Comparison of ENCODE assay signal across 14 mouse cellular contexts in the genomic region with DNA sequence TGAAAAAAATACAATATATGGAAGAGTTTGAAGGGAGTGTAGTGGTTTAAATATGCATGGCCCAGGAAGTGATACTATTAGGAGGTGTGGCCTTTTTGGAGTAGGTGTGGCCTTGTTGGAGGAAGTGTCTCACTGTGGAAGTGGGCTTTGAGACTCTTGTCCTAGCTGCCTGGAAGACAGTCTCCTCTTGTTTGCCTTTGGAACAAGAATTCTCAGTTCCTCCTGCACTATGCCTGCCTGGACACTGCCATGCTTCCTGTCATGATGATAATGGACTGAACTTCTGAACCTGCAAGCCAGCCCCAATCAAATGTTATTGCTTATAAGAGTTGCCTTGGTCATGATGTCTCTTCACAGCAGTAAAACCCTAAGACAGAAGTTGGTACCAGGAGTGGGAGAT.
"Had no signal": no experiment of that assay in that cellular context is flagged by ENCODE, and none has a peak within 500 bp of the region (broad histone marks: within the 10 kb centered on the region; RNA-seq: fewer than 3 reads in every experiment).

No protein-coding gene starts in this region.

- DNase-seq: lung, adult 18-20 months; lung, embryonic 14.5 days; lung, postnatal 10 days; lung, postnatal 4 days; midbrain, embryonic 14.5 days; retina, postnatal 1 day; right cerebral cortex, adult 18-20 months; right cerebral cortex, postnatal 25 days; right cerebral cortex, postnatal 4 days; spleen, adult 18-20 months; thymus, adult 2 months; thymus, postnatal 25 days; thymus, postnatal 4 days had no signal

- ATAC-seq: midbrain, embryonic 16.5 days had no signal
